Mouse (Mus musculus) lung, embryonic 15.5 days (tissue): Measurements from ENCODE around the gene Txndc9. TPM values are rescaled to one million over a fixed set of nuclear protein-coding genes. Genes with fewer than 3 reads are reported as not detected.
A peak's percentile ranks its signal among the peaks of the same experiment; 100 is the strongest.

Experiments
- ATAC-seq: fragments of 200-750 bp; cut with Nextera tagmentation; 2 replicates; pipeline ENCODE4 v1.8.0; 2017; ENCODE audit warnings: moderate number of reproducible peaks, borderline replicate concordance; ENCODE audit not compliant: low FRiP score, low TSS enrichment; ENCODE audit errors: extremely low read depth
- H3K27ac ChIP-seq: fragments of 300-500 bp; sonication (generic); 2 replicates; pipeline ENCODE4 v1.5.1; 2015; ENCODE audit warnings: moderate library complexity, mild to moderate bottlenecking, inconsistent platforms
- H3K27me3 ChIP-seq: fragments of 300-500 bp; sonication (generic); 2 replicates; pipeline ENCODE4 v1.6.1; 2015; ENCODE audit warnings: inconsistent platforms
- H3K36me3 ChIP-seq: fragments of 300-500 bp; sonication (generic); 2 replicates; pipeline ENCODE4 v1.6.1; 2015; ENCODE audit warnings: inconsistent platforms
- H3K4me1 ChIP-seq: fragments of 300-500 bp; sonication (generic); 2 replicates; pipeline ENCODE4 v1.6.1; 2015; ENCODE audit warnings: inconsistent platforms
- H3K4me2 ChIP-seq: fragments of 300-500 bp; sonication (generic); 2 replicates; pipeline ENCODE4 v1.6.1; 2015; ENCODE audit warnings: inconsistent platforms, mild to moderate bottlenecking, moderate library complexity
- H3K4me3 ChIP-seq: fragments of 300-500 bp; sonication (generic); 2 replicates; pipeline ENCODE4 v1.5.1; 2015; ENCODE audit warnings: mild to moderate bottlenecking, inconsistent platforms
- H3K9ac ChIP-seq: fragments of 300-500 bp; sonication (generic); 2 replicates; pipeline ENCODE4 v1.6.1; 2015; ENCODE audit warnings: inconsistent platforms
- H3K9me3 ChIP-seq: fragments of 300-500 bp; sonication (generic); 2 replicates; pipeline ENCODE4 v1.6.1; 2016; ENCODE audit warnings: inconsistent platforms
- WGBS: fragments of 180-500 bp; shearing (Covaris S2); methylation state at CpG from one replicate; pipeline ENCODE4 v1.1.7; 2015; 5-methylcytosine and 5-hydroxymethylcytosine counted together
- polyA plus RNA-seq: library from polyadenylated mRNA; unstranded; fragments of >200 nt; fragmentation: Nextera tagmentation; extraction: Ambion mirVana; gene quantifications from 2 replicates; pipeline ENCODE4 v1.2.1, GENCODE M21; 2015

Txndc9 gene
- polyA plus RNA-seq = 149 TPM in 2 replicates

DNA sequence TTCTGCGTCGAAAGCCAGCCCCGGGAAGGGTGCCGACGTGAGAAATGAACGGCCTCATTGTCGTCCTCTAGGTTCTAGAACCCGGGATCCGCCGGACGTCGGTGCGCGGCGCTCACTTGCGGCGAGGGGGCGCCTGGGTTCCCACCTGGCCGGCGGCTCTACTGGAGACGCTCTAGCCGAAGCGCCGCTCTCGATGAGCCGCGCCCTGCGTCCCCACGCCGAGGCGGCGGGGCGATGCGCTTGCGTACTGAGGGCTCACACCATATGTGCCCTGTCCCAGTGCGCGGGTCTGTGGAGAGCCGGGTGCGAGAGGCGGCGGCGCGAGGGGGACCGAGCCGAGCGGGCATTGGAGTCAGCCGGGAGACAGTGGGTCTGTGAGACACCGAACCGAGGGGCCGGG is at the start of gene Txndc9, which contains the start of gene Eif5b:
TSS of gene Txndc9 (minus strand) at position 27 of the 400 bp plus-strand sequence.
TSS of gene Eif5b (plus strand) at position 144 of the 400 bp plus-strand sequence.
- WGBS = under 1% methylated on average over 50 of the region's 50 CpGs
- peaks cover 15% of the 10 kb centered on the region for H3K4me1 ChIP-seq
- H3K27ac ChIP-seq = peak within 1 kb of the TSS; percentile 92
- peaks cover 25% of the 10 kb centered on the region for H3K36me3 ChIP-seq
- H3K27me3 ChIP-seq = no peaks in the 10 kb centered on the region
- H3K4me2 ChIP-seq = peak within 1 kb of the TSS; percentile 80
- peak within 1 kb of the TSS; percentile 88 for H3K9ac ChIP-seq
- peak; percentile 93 for ATAC-seq
- H3K9me3 ChIP-seq = no peaks in the 10 kb centered on the region
- peak within 1 kb of the TSS; percentile 97 for H3K4me3 ChIP-seq

DNA sequence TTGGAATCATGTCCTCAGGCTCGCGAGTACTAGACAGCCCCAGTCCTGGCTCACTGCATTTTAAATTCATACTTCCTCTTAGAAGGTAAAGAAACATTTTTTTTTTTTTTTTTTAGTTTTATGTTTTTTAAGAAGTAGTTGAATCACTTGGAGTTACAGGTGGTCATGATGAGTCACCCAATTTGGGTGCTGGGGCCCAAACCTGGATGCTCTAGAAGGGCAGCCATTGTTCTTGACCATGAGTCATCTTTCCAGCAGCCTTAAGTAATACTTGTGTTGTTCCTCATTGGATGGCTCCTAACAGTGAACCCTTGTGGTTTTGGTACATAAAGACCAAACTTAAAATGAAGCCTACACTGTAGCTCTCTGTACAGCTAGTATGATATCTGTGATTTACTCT is 41.2 kb upstream of the Txndc9 start:
- no peak for ATAC-seq
- Histone ChIP-seq H3K4me2 (no peak overlapping the region), H3K27me3 (no peaks in the 10 kb centered on the region), H3K27ac (no peak overlapping the region), H3K4me1 (no peaks in the 10 kb centered on the region), H3K9ac (no peak overlapping the region), H3K4me3 (no peak overlapping the region), H3K36me3 (peaks cover 67% of the 10 kb centered on the region), H3K9me3 (no peaks in the 10 kb centered on the region)
- 87% methylated on average over 2 of the region's 2 CpGs for WGBS

DNA sequence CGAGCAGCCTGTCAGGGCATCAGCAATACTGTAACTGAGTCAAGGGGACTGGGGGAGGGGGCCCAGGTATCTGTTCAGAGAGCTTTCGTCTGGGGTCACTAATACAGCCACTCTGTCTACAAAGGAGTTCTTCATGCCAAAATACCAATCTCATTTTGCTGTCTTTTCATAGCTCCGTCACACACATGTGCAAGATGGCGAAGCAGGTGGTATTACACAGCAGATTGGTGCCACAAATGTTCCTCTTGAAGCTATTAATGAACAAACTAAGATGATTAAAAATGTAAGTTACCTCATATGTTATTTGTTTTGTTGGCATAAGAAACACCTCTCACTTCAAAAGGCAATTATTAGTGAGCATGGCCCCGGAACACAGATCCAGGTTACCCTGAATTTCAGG is 39.7 kb upstream of the Txndc9 start:
- Histone ChIP-seq H3K4me3 (no peak overlapping the region), H3K27ac (no peak overlapping the region), H3K27me3 (no peaks in the 10 kb centered on the region), H3K4me1 (no peaks in the 10 kb centered on the region), H3K36me3 (peaks cover 75% of the 10 kb centered on the region), H3K9me3 (no peaks in the 10 kb centered on the region), H3K4me2 (no peak overlapping the region), H3K9ac (no peak overlapping the region)
- ATAC-seq = no peak
- WGBS = 86% methylated on average over 5 of the region's 5 CpGs

DNA sequence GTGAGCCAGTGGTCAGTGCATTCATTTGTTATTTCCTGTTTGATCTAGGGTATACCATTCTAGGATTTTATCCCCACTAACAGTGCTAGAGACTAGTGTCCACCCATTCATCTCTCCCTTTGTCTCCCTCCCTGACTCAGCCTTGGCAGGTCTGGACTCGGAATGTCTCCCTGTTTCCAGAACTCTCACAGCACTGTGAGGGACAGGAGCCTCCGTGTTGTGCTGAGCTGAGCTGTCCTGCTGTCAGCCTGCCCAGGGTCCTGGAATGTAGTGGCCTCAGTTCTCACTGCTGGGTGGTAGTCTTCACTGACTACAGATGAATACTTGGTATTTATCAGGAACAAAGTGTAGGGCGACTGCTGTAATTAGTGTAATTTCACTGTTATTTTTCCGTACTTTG is 37.8 kb upstream of the Txndc9 start:
- 87% methylated on average over 4 of the region's 4 CpGs for WGBS
- H3K27ac ChIP-seq = no peak overlapping the region
- H3K4me2 ChIP-seq = no peak overlapping the region
- H3K27me3 ChIP-seq = no peaks in the 10 kb centered on the region
- H3K4me3 ChIP-seq = no peak overlapping the region
- H3K9ac ChIP-seq = no peak overlapping the region
- H3K36me3 ChIP-seq = peaks cover 65% of the 10 kb centered on the region
- no peaks in the 10 kb centered on the region for H3K4me1 ChIP-seq
- ATAC-seq = no peak
- no peaks in the 10 kb centered on the region for H3K9me3 ChIP-seq

DNA sequence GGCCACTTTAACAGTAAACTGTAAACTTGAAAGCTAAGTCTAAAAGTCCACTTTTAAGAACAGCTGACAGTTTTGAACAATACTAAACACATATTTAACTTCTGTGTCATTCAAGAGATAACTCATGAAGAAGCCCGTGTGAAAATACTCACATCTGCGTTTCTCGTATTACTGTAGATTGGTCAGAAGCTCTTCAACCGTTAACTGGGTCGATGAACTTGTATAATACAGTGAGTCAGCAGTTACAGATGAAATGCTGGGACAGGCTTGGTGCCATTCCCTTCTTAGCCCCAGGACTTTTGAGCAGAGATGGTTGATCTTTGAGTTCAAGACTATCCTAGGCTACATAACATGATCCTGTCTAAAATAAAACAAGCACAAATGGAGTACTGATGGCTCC is 33.7 kb upstream of the Txndc9 start:
- Histone ChIP-seq H3K27ac (no peak overlapping the region), H3K9me3 (no peaks in the 10 kb centered on the region), H3K4me2 (no peak overlapping the region), H3K4me1 (no peaks in the 10 kb centered on the region), H3K4me3 (no peak overlapping the region), H3K36me3 (peaks cover 37% of the 10 kb centered on the region), H3K27me3 (no peaks in the 10 kb centered on the region), H3K9ac (no peak overlapping the region)
- ATAC-seq = no peak
- WGBS = 86% methylated on average over 5 of the region's 5 CpGs

DNA sequence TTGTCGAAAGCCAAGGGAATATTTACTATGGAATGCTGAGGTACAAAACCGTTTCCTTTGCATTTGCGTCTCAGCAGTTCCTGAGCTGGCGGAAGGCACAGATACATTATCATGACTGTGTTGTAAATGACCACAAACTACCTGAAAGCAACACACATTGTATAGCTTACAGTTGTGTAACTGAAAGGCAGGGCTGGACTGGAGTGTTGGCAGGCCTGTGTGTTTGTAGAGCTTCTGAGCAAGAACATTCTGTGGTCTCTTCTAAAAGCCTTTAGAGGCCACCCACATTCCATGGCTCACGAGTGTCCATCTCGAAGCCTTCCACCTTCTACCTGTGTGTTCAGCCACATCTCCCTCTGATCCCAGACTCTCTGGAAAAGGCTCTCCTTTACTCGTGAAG is 29.6 kb upstream of the Txndc9 start:
- no peak for ATAC-seq
- no peak overlapping the region for H3K27ac ChIP-seq
- H3K4me1 ChIP-seq = no peaks in the 10 kb centered on the region
- H3K9ac ChIP-seq = no peak overlapping the region
- WGBS = 88% methylated on average over 7 of the region's 7 CpGs
- H3K27me3 ChIP-seq = no peaks in the 10 kb centered on the region
- H3K9me3 ChIP-seq = no peaks in the 10 kb centered on the region
- H3K4me3 ChIP-seq = no peak overlapping the region
- peaks cover 34% of the 10 kb centered on the region for H3K36me3 ChIP-seq
- no peak overlapping the region for H3K4me2 ChIP-seq

DNA sequence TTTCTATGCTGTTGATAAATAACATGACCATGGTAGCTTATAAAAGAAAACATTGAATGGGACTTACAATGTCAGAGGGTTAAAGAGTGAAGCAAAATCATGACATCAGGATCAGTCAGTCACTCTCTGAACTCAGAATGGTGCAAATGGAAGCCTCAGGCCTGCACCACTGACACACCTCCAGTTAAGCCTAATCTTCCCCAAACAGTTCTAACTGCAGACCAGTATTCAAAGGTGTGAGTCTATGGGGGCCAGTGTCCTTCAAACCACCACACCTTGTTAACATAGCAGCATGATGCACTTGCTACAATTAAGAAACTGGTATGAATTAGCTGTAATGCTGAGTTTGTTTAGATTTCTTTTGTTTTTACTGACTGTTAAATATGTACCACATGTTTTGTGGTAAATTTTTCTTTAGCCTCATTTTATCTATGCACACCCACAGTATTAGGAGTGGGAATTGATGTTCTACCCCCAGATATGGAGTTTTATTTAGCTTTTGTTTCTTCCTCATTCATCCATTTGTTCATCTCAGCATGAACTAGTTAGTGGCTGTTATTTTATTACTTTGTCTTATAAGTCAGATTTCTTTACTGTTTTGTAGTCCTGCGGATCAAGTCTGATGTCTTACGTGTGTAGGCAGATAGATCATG is 17.0 kb upstream of the Txndc9 start:
- no peaks in the 10 kb centered on the region for H3K4me1 ChIP-seq
- H3K27me3 ChIP-seq = no peaks in the 10 kb centered on the region
- H3K27ac ChIP-seq = no peak overlapping the region
- WGBS = 97% methylated on average over 2 of the region's 2 CpGs
- no peaks in the 10 kb centered on the region for H3K9me3 ChIP-seq
- no peak overlapping the region for H3K9ac ChIP-seq
- no peak overlapping the region for H3K4me2 ChIP-seq
- peaks cover 15% of the 10 kb centered on the region for H3K36me3 ChIP-seq
- H3K4me3 ChIP-seq = no peak overlapping the region
- no peak for ATAC-seq

DNA sequence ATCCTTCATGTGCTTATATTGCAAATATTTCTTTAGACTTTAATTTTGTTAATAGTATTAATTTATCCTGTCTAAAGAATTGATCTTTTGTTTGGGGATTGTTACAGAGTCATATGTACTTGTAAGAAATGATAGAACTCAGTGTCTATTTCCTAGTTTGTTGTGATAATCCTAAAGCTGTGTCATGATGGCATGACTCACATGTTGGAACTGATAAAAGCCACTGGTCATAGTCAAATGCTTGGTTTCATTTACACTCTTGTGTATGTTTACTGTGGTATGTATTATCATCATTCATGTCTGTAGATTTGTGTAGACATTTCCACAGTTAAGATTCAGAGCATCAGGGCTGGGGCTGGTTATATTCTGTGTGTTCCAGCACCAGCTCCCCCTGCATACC is 14.8 kb upstream of the Txndc9 start:
- Histone ChIP-seq H3K36me3 (no peaks in the 10 kb centered on the region), H3K9me3 (no peaks in the 10 kb centered on the region), H3K4me1 (no peaks in the 10 kb centered on the region), H3K27ac (no peak overlapping the region), H3K4me2 (no peak overlapping the region), H3K4me3 (no peak overlapping the region), H3K27me3 (no peaks in the 10 kb centered on the region), H3K9ac (no peak overlapping the region)
- no peak for ATAC-seq

DNA sequence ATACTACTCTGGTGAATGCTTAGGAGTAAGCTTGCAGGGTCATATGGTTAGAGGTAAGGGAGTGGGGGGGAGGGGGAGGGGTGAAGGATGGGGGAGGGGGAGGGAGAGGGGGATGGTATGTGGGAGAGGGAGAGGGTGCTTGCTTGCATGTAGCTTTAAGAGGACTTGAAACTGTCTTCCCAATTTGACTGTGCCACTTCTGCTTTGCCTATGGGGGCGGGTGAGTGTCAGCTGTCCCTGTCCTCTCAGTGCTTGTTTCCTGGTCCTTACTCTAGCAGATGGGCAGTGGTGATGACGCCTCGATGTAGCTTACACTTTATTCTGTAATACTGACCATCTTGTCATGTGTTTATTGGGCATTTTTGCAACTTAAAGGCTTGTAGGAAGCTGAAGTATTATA is 14.4 kb upstream of the Txndc9 start:
- Histone ChIP-seq H3K9me3 (no peaks in the 10 kb centered on the region), H3K36me3 (no peaks in the 10 kb centered on the region), H3K27me3 (no peaks in the 10 kb centered on the region), H3K4me2 (no peak overlapping the region), H3K4me1 (no peaks in the 10 kb centered on the region), H3K27ac (no peak overlapping the region), H3K4me3 (no peak overlapping the region), H3K9ac (no peak overlapping the region)
- no peak; the same call in 1 of the 2 replicates for ATAC-seq
- WGBS = 90% methylated on average over 3 of the region's 3 CpGs

DNA sequence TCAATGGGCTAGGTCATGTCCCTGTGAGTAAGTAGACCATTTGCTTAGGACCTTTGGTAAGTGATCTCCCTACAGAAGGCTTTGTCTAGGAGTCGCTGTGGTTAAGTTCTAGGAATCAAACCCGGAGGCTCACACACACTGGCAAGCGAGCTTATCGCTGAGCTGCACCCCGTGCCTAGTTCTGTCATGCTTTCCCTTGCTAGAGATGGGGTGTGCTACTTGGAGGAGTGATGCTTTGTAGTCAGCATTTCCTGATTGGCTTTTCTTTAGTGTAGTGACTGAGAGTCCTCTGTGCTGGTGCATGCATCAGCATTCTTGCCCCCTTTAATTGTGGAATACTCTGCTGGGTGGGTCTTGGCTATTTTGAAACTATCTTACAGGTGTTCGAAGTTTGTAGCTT is 14.0 kb upstream of the Txndc9 start:
- H3K4me3 ChIP-seq = no peak overlapping the region
- no peaks in the 10 kb centered on the region for H3K9me3 ChIP-seq
- H3K27me3 ChIP-seq = no peaks in the 10 kb centered on the region
- H3K4me1 ChIP-seq = no peaks in the 10 kb centered on the region
- H3K4me2 ChIP-seq = no peak overlapping the region
- no peak for ATAC-seq
- 77% methylated on average over 6 of the region's 6 CpGs for WGBS
- no peak overlapping the region for H3K9ac ChIP-seq
- H3K27ac ChIP-seq = no peak overlapping the region
- H3K36me3 ChIP-seq = no peaks in the 10 kb centered on the region

DNA sequence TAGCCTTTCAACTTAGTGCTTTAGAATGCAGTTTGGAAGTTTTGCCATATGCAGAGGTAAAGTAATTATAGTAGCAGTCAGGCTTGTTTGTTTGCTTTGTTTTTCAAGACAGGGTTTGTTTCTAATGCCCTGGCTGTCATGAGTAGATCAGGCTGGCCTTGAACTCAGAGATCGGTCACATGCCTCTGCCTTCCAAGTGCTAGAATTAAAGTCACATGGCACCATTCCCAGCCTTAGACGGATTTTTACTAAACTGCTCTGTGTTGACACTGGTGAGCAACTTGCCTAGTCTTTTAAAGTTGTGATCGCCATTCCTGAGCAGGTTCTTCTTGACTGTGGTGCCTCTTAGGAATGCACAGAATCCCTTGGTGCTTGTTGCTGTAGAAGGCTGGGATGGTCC is 9.0 kb upstream of the Txndc9 start:
- 69% methylated on average over 3 of the region's 3 CpGs for WGBS
- Histone ChIP-seq H3K4me3 (no peak overlapping the region), H3K4me2 (no peak overlapping the region), H3K9ac (no peak overlapping the region), H3K27ac (no peak overlapping the region), H3K36me3 (no peaks in the 10 kb centered on the region), H3K9me3 (no peaks in the 10 kb centered on the region), H3K27me3 (no peaks in the 10 kb centered on the region), H3K4me1 (no peaks in the 10 kb centered on the region)
- ATAC-seq = no peak

DNA sequence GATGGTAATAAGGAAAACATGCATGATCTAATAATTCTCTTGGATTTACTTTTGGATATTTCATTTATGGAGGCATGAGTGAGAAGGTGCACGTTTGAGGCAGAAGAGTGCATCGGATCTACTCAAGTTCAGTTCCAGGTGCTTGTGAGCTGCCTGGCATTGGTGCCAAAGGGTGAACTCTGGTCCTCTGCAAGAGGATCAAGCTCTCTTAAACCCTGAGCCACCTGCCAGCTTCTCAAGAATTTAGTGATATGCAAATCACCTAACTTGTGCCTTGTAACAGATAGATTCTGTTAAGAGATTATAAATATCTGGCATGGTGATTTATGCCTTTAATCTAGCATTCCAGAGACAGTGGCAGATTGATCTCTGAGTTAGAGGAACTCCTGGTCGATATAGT is 5.4 kb upstream of the Txndc9 start:
- Histone ChIP-seq H3K9ac (no peak overlapping the region), H3K27ac (no peak overlapping the region), H3K4me1 (peaks cover 10% of the 10 kb centered on the region), H3K9me3 (no peaks in the 10 kb centered on the region), H3K4me3 (no peak overlapping the region), H3K36me3 (no peaks in the 10 kb centered on the region), H3K27me3 (no peaks in the 10 kb centered on the region), H3K4me2 (no peak overlapping the region)
- 80% methylated on average over 3 of the region's 3 CpGs for WGBS
- ATAC-seq = no peak

DNA sequence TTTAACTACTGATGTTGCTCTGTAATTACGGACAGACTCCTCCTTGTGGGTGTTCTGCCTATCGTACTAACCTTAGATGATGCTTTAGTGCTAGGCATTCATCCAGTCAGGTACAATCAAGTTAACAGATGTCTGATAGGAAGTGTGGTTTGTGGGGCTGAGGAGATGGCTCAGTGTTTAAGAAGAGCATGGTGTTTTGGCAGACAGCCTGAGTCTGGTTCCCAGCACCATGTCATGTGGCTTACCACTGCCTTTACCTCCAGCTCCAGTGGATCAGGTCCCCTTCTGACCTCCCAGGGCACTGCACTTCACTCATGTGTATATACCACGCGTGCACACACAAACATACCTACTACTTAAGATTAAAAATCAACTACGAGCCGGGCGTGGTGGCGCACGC is 4.3 kb upstream of the Txndc9 start:
- Histone ChIP-seq H3K4me2 (no peak overlapping the region), H3K4me3 (no peak overlapping the region), H3K36me3 (no peaks in the 10 kb centered on the region), H3K4me1 (peaks cover 10% of the 10 kb centered on the region), H3K9me3 (no peaks in the 10 kb centered on the region), H3K9ac (no peak overlapping the region), H3K27me3 (no peaks in the 10 kb centered on the region), H3K27ac (no peak overlapping the region)
- no peak for ATAC-seq
- whole genome bisulfite sequencing = 96% methylated on average over 9 of the region's 9 CpGs
